Comparison of ENCODE assay signal across 8 mouse cellular contexts in genomic region chr16:98081889-98082818, GRCm38 (mm10). TPM values are rescaled to one million over a fixed set of nuclear protein-coding genes. Genes with fewer than 3 reads are reported as not detected.
DNase-seq lines count a peak whose midpoint lies in the region; ATAC-seq and TF ChIP-seq lines count a peak whose summit lies in the region.
"Not testable (repeated sequence)": the region's sequence is repeated elsewhere in the genome, so short reads cannot be mapped to it uniquely, and the experiment has no call there.

TSS of gene A630089N07Rik (minus strand) at chr16:98082450.

- not testable (repeated sequence) for H3K9me3 ChIP-seq in embryonic facial prominence, embryonic 15.5 days (replicated peaks); limb, embryonic 14.5 days (ENCODE audit: control insufficient read depth, low read length); midbrain, postnatal 0 days (ENCODE audit: low read length)

- peak within 1 kb of the TSS; percentile 54 for H3K9ac ChIP-seq in embryonic facial prominence, embryonic 15.5 days
- peak within 1 kb of the TSS; percentile 62 for H3K9ac ChIP-seq in limb, embryonic 14.5 days (ENCODE audit: low read depth, low read length, severe bottlenecking)
- peak within 1 kb of the TSS; percentile 50; the same call in 1 of the 2 replicates for H3K9ac ChIP-seq in midbrain, postnatal 0 days (replicated peaks; ENCODE audit: low read length, poor library complexity, severe bottlenecking)

- H3K4me3 ChIP-seq in bone marrow, adult 2 months (replicated peaks; ENCODE audit: control insufficient read depth, low read depth, low read length) = peak within 1 kb of the TSS; percentile 98
- peak within 1 kb of the TSS; percentile 78 for H3K4me3 ChIP-seq in embryonic facial prominence, embryonic 15.5 days (replicated peaks)
- peak within 1 kb of the TSS; percentile 72 for H3K4me3 ChIP-seq in limb, embryonic 14.5 days (replicated peaks; ENCODE audit: low read length)
- peak within 1 kb of the TSS; percentile 61 for H3K4me3 ChIP-seq in midbrain, postnatal 0 days (ENCODE audit: low read depth, low read length)

- ATAC-seq in embryonic facial prominence, embryonic 15.5 days (ENCODE audit: insufficient number of reproducible peaks, low FRiP score, low TSS enrichment, low read depth) = peak; percentile 98
- peak; percentile 97 for ATAC-seq in limb, embryonic 14.5 days (ENCODE audit: low FRiP score, low read depth)
- peak; percentile 95 for ATAC-seq in midbrain, postnatal 0 days (ENCODE audit: low FRiP score)

- H3K27ac ChIP-seq in bone marrow, adult 2 months (ENCODE audit: control insufficient read depth, insufficient read depth, low read depth, low read length, poor library complexity) = peak within 1 kb of the TSS; percentile 51; the same call in 1 of the 2 replicates
- peak within 1 kb of the TSS; percentile 76 for H3K27ac ChIP-seq in embryonic facial prominence, embryonic 15.5 days (replicated peaks)
- H3K27ac ChIP-seq in limb, embryonic 14.5 days (replicated peaks; ENCODE audit: low read depth, low read length) = peak within 1 kb of the TSS; percentile 82
- H3K27ac ChIP-seq in midbrain, postnatal 0 days (ENCODE audit: low read depth, low read length) = not testable (repeated sequence)

- TF ChIP-seq CTCF in bone marrow, adult 2 months (IDR thresholded peaks at IDR 0.05; ENCODE audit: control insufficient read depth, insufficient read depth, low read length); midbrain, postnatal 0 days (IDR thresholded peaks at IDR 0.05): not testable (repeated sequence)

- TF ChIP-seq POLR2A in bone marrow, adult 2 months (IDR thresholded peaks at IDR 0.05; ENCODE audit: borderline replicate concordance, control insufficient read depth, low read depth, low read length); limb, embryonic 14.5 days (IDR thresholded peaks at IDR 0.05; ENCODE audit: borderline replicate concordance, extremely low read depth, insufficient read depth, insufficient read length): not testable (repeated sequence)

- not testable (repeated sequence) for H3K36me3 ChIP-seq in embryonic facial prominence, embryonic 15.5 days; limb, embryonic 14.5 days (ENCODE audit: control insufficient read depth, insufficient read depth, low read length); midbrain, postnatal 0 days (ENCODE audit: insufficient read depth, low read length)

- H3K27me3 ChIP-seq in embryonic facial prominence, embryonic 15.5 days; limb, embryonic 14.5 days (ENCODE audit: control insufficient read depth, insufficient read depth, low read length); midbrain, postnatal 0 days (ENCODE audit: insufficient read depth, low read length): not testable (repeated sequence)

- H3K4me1 ChIP-seq in bone marrow, adult 2 months (ENCODE audit: control insufficient read depth, insufficient read depth, low read length); embryonic facial prominence, embryonic 15.5 days; limb, embryonic 14.5 days (ENCODE audit: control insufficient read depth, insufficient read depth, low read length); midbrain, postnatal 0 days (ENCODE audit: insufficient read depth, low read length): not testable (repeated sequence)

- H3K4me2 ChIP-seq in embryonic facial prominence, embryonic 15.5 days (replicated peaks) = peak within 1 kb of the TSS; percentile 76
- peak within 1 kb of the TSS; percentile 62 for H3K4me2 ChIP-seq in limb, embryonic 14.5 days (replicated peaks; ENCODE audit: low read depth, low read length, severe bottlenecking)
- H3K4me2 ChIP-seq in midbrain, postnatal 0 days (ENCODE audit: low read depth, low read length, poor library complexity, severe bottlenecking) = peak within 1 kb of the TSS; percentile 72

- DNase-seq in 416B (ENCODE audit: low read depth) = peak; percentile 96
- peak; percentile 89 for DNase-seq in heart, adult 8-10 months (ENCODE audit: low spot score)
- peak; percentile 89 for DNase-seq in kidney, adult 9 months
- peak; percentile 94 for DNase-seq in limb, embryonic 14.5 days (ENCODE audit: low spot score)
- peak; percentile 91 for DNase-seq in midbrain, postnatal 0 days (ENCODE audit: low spot score)
- peak; percentile 66 to 78 for DNase-seq in spleen, postnatal 14 days (ENCODE audit: low spot score in 2 of 2)

- under 1% methylated on average over 25 of the region's 25 CpGs for WGBS in bone marrow, adult 2 months
- WGBS in embryonic facial prominence, embryonic 15.5 days = 1% methylated on average over 25 of the region's 25 CpGs
- WGBS in limb, embryonic 14.5 days = under 1% methylated on average over 25 of the region's 25 CpGs
- WGBS in midbrain, postnatal 0 days = under 1% methylated on average over 25 of the region's 25 CpGs

RNA-seq across cellular contexts. Expression of gene A630089N07Rik, which starts in this region (rescaled TPM):
- 2.5 and 4.2 TPM in 2 replicates for polyA plus RNA-seq in bone marrow, adult 2 months (2011; ENCODE audit: insufficient read depth, insufficient read length, low replicate concordance, missing spikeins)
- polyA plus RNA-seq in embryonic facial prominence, embryonic 15.5 days (2015; fragmentation: Nextera tagmentation; extraction: Ambion mirVana) = 15.2 and 17.6 TPM in 2 replicates
- 1 to 10 TPM; 1.6 to 2.2 (median 2.1) TPM for total RNA-seq in heart, adult 8-10 months (2022)
- 6.5 and 10.3 TPM in 2 replicates for polyA plus RNA-seq in limb, embryonic 14.5 days (2012; rRNA removed)
- 15.9 and 21.0 TPM in 2 replicates for polyA plus RNA-seq in limb, embryonic 14.5 days (2014; fragmentation: Nextera tagmentation; extraction: Ambion mirVana)
- total RNA-seq in midbrain, postnatal 0 days (2014; rRNA removed) = 7.0 and 7.5 TPM in 2 replicates
- polyA plus RNA-seq in midbrain, postnatal 0 days (2015; fragmentation: Nextera tagmentation; extraction: Ambion mirVana) = 5.3 and 7.6 TPM in 2 replicates
